Mouse (Mus musculus): ENCODE measurements around the gene Gm7356.
"Not testable (repeated sequence)": the region's sequence is repeated elsewhere in the genome, so short reads cannot be mapped to it uniquely, and the experiment has no call there.

Gm7356 gene

DNA sequence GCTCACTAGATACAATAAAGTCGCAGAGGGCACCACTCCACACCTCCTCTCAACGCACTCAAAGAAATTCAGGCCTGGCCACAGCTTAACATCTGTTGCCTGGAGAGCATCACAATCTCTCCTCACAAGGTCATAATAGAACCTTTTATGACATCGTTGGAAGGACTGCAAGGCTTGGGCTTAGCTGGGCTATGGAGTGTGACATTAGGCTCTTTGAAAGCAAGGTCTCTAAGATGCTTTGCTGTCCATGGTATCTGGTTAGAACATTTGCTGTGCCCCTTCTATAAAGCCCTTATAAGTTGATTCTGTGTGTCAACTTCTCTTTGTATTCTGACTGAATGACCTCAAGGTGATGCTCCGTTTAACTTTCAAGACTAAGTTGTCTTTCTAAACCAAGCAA, at the start of gene Gm7356:
Gene Gm7356, minus strand, starts transcription at position 101 of the 400 bp plus-strand sequence.
- not testable (repeated sequence) for ATAC-seq (ENCODE audit: low TSS enrichment)

- ATAC-seq (ENCODE audit: low TSS enrichment) = peak; percentile 94
Measured at GRCm38 (mm10) chr17:14041880-14042279, 38.4 kb upstream of the Gm7356 start.

- ATAC-seq (ENCODE audit: low TSS enrichment) = not testable (repeated sequence)
Measured at GRCm38 (mm10) chr17:14037012-14037411, 33.5 kb upstream of the Gm7356 start.

DNA sequence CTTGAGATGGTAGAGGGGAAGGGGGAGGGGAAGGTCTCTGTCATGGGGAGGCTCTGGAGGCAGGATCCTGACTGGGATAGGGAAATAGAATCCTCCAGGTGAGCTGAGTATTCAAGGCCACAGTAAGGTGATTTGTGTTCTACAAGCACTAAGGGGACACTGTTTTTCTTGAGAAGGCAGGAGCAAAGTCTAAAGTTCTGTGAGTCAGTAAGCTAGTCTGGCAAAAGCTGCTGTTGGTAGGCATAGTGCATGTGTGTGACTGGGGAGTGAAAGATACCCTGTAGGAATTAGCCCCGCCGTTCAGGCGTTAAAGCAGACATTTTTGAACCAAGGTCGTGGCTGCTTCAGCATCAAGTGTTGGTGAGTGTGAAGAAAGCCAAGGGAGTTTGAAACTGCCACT, 32.6 kb upstream of the Gm7356 start:
- ATAC-seq (ENCODE audit: low TSS enrichment) = not testable (repeated sequence)

DNA sequence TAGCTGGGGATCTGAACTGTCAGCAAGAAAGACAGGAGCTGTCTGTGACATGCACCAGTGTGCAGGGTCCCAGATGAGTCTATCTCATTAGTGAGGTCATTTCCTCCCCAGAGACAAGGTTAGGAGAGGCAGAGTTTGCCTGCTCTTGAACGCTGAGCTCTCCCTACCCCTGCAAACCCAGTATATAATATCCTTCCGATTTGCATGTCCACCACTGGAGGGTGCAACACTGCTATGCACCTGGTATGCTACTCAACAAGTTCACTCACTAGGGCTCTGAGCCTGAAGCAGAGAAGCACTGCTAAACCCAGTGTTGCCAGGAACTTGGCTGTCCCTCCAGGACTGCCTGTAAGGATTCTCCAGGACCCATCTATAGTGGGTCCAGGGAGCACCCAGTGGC, 10.1 kb downstream of the Gm7356 start:
- ATAC-seq (ENCODE audit: low TSS enrichment) = not testable (repeated sequence)

GRCm38 (mm10) chr17:13987690-13988089, 15.8 kb downstream of the Gm7356 start:
- ATAC-seq (ENCODE audit: low TSS enrichment) = no peak

DNA sequence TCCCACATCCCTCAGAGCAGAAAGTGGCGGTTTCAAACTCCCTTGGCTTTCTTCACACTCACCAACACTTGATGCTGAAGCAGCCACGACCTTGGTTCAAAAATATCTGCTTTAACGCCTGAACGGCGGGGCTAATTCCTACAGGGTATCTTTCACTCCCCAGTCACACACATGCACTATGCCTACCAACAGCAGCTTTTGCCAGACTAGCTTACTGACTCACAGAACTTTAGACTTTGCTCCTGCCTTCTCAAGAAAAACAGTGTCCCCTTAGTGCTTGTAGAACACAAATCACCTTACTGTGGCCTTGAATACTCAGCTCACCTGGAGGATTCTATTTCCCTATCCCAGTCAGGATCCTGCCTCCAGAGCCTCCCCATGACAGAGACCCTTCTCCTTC, 32.7 kb downstream of the Gm7356 start:
- not testable (repeated sequence) for ATAC-seq (ENCODE audit: low TSS enrichment)

GRCm38 (mm10) chr17:13969917-13970316, 33.6 kb downstream of the Gm7356 start:
- ATAC-seq (ENCODE audit: low TSS enrichment) = not testable (repeated sequence)

GRCm38 (mm10) chr17:13965048-13965447, 38.5 kb downstream of the Gm7356 start:
- ATAC-seq (ENCODE audit: low TSS enrichment) = peak; percentile 93

DNA sequence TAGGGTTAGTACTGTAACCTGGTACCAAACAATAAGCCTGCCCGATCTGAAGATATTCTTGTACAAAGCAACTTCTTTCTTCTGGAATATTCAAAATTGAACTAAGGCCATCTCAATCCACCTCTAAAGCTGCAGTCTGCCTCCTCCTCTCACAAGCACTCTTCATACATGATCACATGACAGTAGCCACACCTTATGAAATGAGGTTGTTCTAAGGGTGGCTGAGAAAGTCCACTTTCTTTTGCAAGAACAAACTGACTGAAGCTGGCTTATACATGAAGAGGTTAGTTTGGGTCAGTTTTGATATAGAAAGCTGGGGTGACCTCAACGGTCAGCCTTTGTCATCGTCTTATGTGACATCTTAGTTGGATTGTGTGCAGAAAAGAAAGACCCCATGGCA, 41.3 kb downstream of the Gm7356 start:
- not testable (repeated sequence) for ATAC-seq (ENCODE audit: low TSS enrichment)

DNA sequence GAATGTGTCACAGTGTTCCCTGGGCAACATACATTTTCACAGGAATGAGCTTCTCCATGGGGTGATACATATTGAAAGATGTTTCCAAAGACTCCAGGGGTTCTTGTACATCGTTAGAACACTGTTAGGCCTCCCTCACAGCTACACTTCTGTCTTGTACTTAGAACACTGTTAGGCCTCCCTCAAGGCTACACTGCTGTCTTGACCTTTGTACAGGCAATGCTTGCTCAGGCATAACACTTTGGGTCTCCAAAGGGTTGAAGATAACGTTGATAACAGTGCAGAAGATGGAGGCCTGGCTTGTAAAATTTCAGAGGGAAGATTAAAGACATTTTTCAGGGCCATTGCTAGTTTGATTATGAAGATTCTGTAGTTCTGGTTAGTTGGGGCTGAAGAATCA, 45.4 kb downstream of the Gm7356 start:
- ATAC-seq (ENCODE audit: low TSS enrichment) = not testable (repeated sequence)

GRCm38 (mm10) chr17:13951570-13951969, 51.9 kb downstream of the Gm7356 start:
- peak; percentile 65; the same call in 1 of the 2 replicates for ATAC-seq (ENCODE audit: low TSS enrichment)
